Mouse (Mus musculus) liver, postnatal 0 days (tissue): ENCODE measurements at regions not wholly inside any gene's neighbourhood (a gene's known extent, or its start where the extent isn't known, plus 50 kb on each side); places are given as distances from the start of the nearest gene placed in this dataset.

Source experiments
- CTCF ChIP-seq: sonication (generic); IDR thresholded peaks from 2 replicates; pipeline ENCODE4 v1.5.1; 2016; ENCODE audit warnings: antibody characterized with exemption, low read depth
- EP300 ChIP-seq: IDR thresholded peaks from 2 replicates; pipeline ENCODE4 v1.6.1; 2016; ENCODE audit warnings: antibody characterized with exemption, low read depth, mild to moderate bottlenecking

DNA sequence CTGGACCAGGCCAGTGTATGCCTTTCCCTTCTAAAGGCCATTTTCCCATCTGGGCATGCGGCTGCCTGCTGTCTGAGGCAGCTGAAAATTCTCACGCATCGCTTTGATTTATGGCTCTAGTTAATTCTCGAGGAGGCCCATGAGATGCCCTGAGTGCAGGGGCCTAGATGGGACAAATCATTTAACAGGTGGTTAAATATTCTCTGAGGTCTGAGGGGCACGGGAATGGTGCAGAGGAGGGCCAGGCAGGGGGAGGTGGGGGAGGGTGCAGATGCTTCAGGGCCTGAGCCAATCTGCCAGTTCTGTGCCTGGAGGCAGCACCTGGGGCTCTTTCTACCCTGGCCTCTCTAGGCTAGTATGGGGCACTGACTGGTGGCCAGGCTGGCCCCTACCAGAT is 89.9 kb upstream of the Lemd2 start:
- no peak for TF ChIP-seq CTCF
- TF ChIP-seq EP300 = no peak
